Mouse (Mus musculus) brain, embryonic 14.5 days (tissue): ENCODE measurements around the gene Mid1.

ENCODE experiments used
- CTCF ChIP-seq: fragments of 200-500 bp; IDR thresholded peaks from 2 replicates; pipeline ENCODE4 v1.5.1; 2012; ENCODE audit warnings: inconsistent platforms, mild to moderate bottlenecking, moderate library complexity, borderline replicate concordance; ENCODE audit not compliant: insufficient read depth, insufficient read length; ENCODE audit errors: extremely low read depth
- POLR2A ChIP-seq: fragments of 200-500 bp; IDR thresholded peaks from 2 replicates; pipeline ENCODE4 v1.6.1; 2012; ENCODE audit warnings: mild to moderate bottlenecking, inconsistent platforms, borderline replicate concordance; ENCODE audit not compliant: poor library complexity, insufficient read depth, insufficient read length, severe bottlenecking; ENCODE audit errors: extremely low read depth

GRCm38 (mm10) chrX:169685731-169686130, 732 bp downstream of the Mid1 start:
- TF ChIP-seq CTCF (no peak), POLR2A (no peak)
